Mouse (Mus musculus): Measurements from ENCODE around the gene Dgkd. TPM values are rescaled to one million over a fixed set of nuclear protein-coding genes. Genes with fewer than 3 reads are reported as not detected.

Gene Dgkd
- polyA plus RNA-seq, 1 experiment from 2014 or later = 35.3 TPM

- no peak overlapping the region for H3K4me2 ChIP-seq
- no peaks in the 10 kb centered on the region for H3K4me1 ChIP-seq (ENCODE audit: control insufficient read depth, insufficient read depth, low read length)
- DNase-seq (ENCODE audit: low spot score, missing footprints) = no peak
- H3K4me3 ChIP-seq (ENCODE audit: low read depth, low read length) = no peak overlapping the region
- no peak overlapping the region for H3K27ac ChIP-seq (ENCODE audit: low read depth, low read length)
- no peaks in the 10 kb centered on the region for H3K27me3 ChIP-seq (ENCODE audit: control insufficient read depth, insufficient read depth, low read length)
- ATAC-seq (ENCODE audit: low FRiP score) = no peak
- H3K9ac ChIP-seq (ENCODE audit: low read length) = no peak overlapping the region
- H3K9me3 ChIP-seq (ENCODE audit: control insufficient read depth, low read length) = no peaks in the 10 kb centered on the region
- no peaks in the 10 kb centered on the region for H3K36me3 ChIP-seq (ENCODE audit: control insufficient read depth, insufficient read depth, low read length)
Observed at GRCm38 (mm10) chr1:87909565-87909964, 56.5 kb downstream of the Dgkd start.

GRCm38 (mm10) chr1:87910428-87910827 lies 57.3 kb downstream of the Dgkd start:
- Histone ChIP-seq H3K9ac (ENCODE audit: low read length) (no peak overlapping the region), H3K27ac (ENCODE audit: low read depth, low read length) (no peak overlapping the region), H3K4me2 (no peak overlapping the region), H3K4me3 (ENCODE audit: low read depth, low read length) (no peak overlapping the region), H3K9me3 (ENCODE audit: control insufficient read depth, low read length) (no peaks in the 10 kb centered on the region), H3K36me3 (ENCODE audit: control insufficient read depth, insufficient read depth, low read length) (no peaks in the 10 kb centered on the region), H3K4me1 (ENCODE audit: control insufficient read depth, insufficient read depth, low read length) (no peaks in the 10 kb centered on the region), H3K27me3 (ENCODE audit: control insufficient read depth, insufficient read depth, low read length) (no peaks in the 10 kb centered on the region)
- DNase-seq (ENCODE audit: low spot score, missing footprints) (no peak), ATAC-seq (ENCODE audit: low FRiP score) (no peak)
- 90% methylated on average over 1 of the region's 1 CpGs for WGBS

- H3K27me3 ChIP-seq (ENCODE audit: control insufficient read depth, insufficient read depth, low read length) = no peaks in the 10 kb centered on the region
- H3K36me3 ChIP-seq (ENCODE audit: control insufficient read depth, insufficient read depth, low read length) = peaks cover 5% of the 10 kb centered on the region
- no peaks in the 10 kb centered on the region for H3K4me1 ChIP-seq (ENCODE audit: control insufficient read depth, insufficient read depth, low read length)
- H3K9ac ChIP-seq (ENCODE audit: low read length) = no peak overlapping the region
- no peak overlapping the region for H3K27ac ChIP-seq (ENCODE audit: low read depth, low read length)
- DNase-seq (ENCODE audit: low spot score, missing footprints) (no peak), ATAC-seq (ENCODE audit: low FRiP score) (no peak)
- H3K4me2 ChIP-seq = no peak overlapping the region
- no peaks in the 10 kb centered on the region for H3K9me3 ChIP-seq (ENCODE audit: control insufficient read depth, low read length)
- no peak overlapping the region for H3K4me3 ChIP-seq (ENCODE audit: low read depth, low read length)
Observed at GRCm38 (mm10) chr1:87913356-87913755, 60.3 kb downstream of the Dgkd start.

GRCm38 (mm10) chr1:87917361-87917760 lies 64.3 kb downstream of the Dgkd start:
- Histone ChIP-seq H3K4me2 (no peak overlapping the region), H3K9ac (ENCODE audit: low read length) (no peak overlapping the region), H3K9me3 (ENCODE audit: control insufficient read depth, low read length) (no peaks in the 10 kb centered on the region), H3K36me3 (ENCODE audit: control insufficient read depth, insufficient read depth, low read length) (peaks cover 5% of the 10 kb centered on the region), H3K27me3 (ENCODE audit: control insufficient read depth, insufficient read depth, low read length) (no peaks in the 10 kb centered on the region), H3K4me3 (ENCODE audit: low read depth, low read length) (no peak overlapping the region), H3K4me1 (ENCODE audit: control insufficient read depth, insufficient read depth, low read length) (no peaks in the 10 kb centered on the region), H3K27ac (ENCODE audit: low read depth, low read length) (no peak overlapping the region)
- DNase-seq (ENCODE audit: low spot score, missing footprints) (no peak), ATAC-seq (ENCODE audit: low FRiP score) (no peak)
- 88% methylated on average over 3 of the region's 3 CpGs for WGBS

GRCm38 (mm10) chr1:87918061-87918460 lies 65.0 kb downstream of the Dgkd start:
- DNase-seq (ENCODE audit: low spot score, missing footprints) = no peak
- no peak overlapping the region for H3K4me2 ChIP-seq
- peaks cover 5% of the 10 kb centered on the region for H3K36me3 ChIP-seq (ENCODE audit: control insufficient read depth, insufficient read depth, low read length)
- WGBS = 92% methylated on average over 2 of the region's 2 CpGs
- ATAC-seq (ENCODE audit: low FRiP score) = no peak
- H3K27ac ChIP-seq (ENCODE audit: low read depth, low read length) = no peak overlapping the region
- H3K27me3 ChIP-seq (ENCODE audit: control insufficient read depth, insufficient read depth, low read length) = no peaks in the 10 kb centered on the region
- H3K4me1 ChIP-seq (ENCODE audit: control insufficient read depth, insufficient read depth, low read length) = no peaks in the 10 kb centered on the region
- no peak overlapping the region for H3K9ac ChIP-seq (ENCODE audit: low read length)
- no peak overlapping the region for H3K4me3 ChIP-seq (ENCODE audit: low read depth, low read length)
- H3K9me3 ChIP-seq (ENCODE audit: control insufficient read depth, low read length) = no peaks in the 10 kb centered on the region

- H3K4me1 ChIP-seq (ENCODE audit: control insufficient read depth, insufficient read depth, low read length) = no peaks in the 10 kb centered on the region
- H3K4me2 ChIP-seq = no peak overlapping the region
- no peak overlapping the region for H3K27ac ChIP-seq (ENCODE audit: low read depth, low read length)
- H3K4me3 ChIP-seq (ENCODE audit: low read depth, low read length) = no peak overlapping the region
- no peak for ATAC-seq (ENCODE audit: low FRiP score)
- H3K9me3 ChIP-seq (ENCODE audit: control insufficient read depth, low read length) = no peaks in the 10 kb centered on the region
- peaks cover 5% of the 10 kb centered on the region for H3K36me3 ChIP-seq (ENCODE audit: control insufficient read depth, insufficient read depth, low read length)
- no peak for DNase-seq (ENCODE audit: low spot score, missing footprints)
- no peaks in the 10 kb centered on the region for H3K27me3 ChIP-seq (ENCODE audit: control insufficient read depth, insufficient read depth, low read length)
- H3K9ac ChIP-seq (ENCODE audit: low read length) = no peak overlapping the region
- 91% methylated on average over 3 of the region's 3 CpGs for WGBS
Observed at GRCm38 (mm10) chr1:87920056-87920614, 67.0 kb downstream of the Dgkd start.

- no peaks in the 10 kb centered on the region for H3K27me3 ChIP-seq (ENCODE audit: control insufficient read depth, insufficient read depth, low read length)
- no peak overlapping the region for H3K9ac ChIP-seq (ENCODE audit: low read length)
- H3K4me3 ChIP-seq (ENCODE audit: low read depth, low read length) = no peak overlapping the region
- H3K4me1 ChIP-seq (ENCODE audit: control insufficient read depth, insufficient read depth, low read length) = no peaks in the 10 kb centered on the region
- no peak overlapping the region for H3K27ac ChIP-seq (ENCODE audit: low read depth, low read length)
- H3K4me2 ChIP-seq = no peak overlapping the region
- peaks cover 10% of the 10 kb centered on the region; the same call in 1 of the 2 replicates for H3K36me3 ChIP-seq (ENCODE audit: control insufficient read depth, insufficient read depth, low read length)
- no peak for DNase-seq (ENCODE audit: low spot score, missing footprints)
- no peaks in the 10 kb centered on the region for H3K9me3 ChIP-seq (ENCODE audit: control insufficient read depth, low read length)
- WGBS = 87% methylated on average over 1 of the region's 1 CpGs
- no peak for ATAC-seq (ENCODE audit: low FRiP score)
Observed at GRCm38 (mm10) chr1:87922666-87923065, 69.6 kb downstream of the Dgkd start.

GRCm38 (mm10) chr1:87924888-87925287 lies 71.8 kb downstream of the Dgkd start:
- 98% methylated on average over 4 of the region's 4 CpGs for WGBS
- Histone ChIP-seq H3K27me3 (ENCODE audit: control insufficient read depth, insufficient read depth, low read length) (no peaks in the 10 kb centered on the region), H3K4me1 (ENCODE audit: control insufficient read depth, insufficient read depth, low read length) (no peaks in the 10 kb centered on the region), H3K9ac (ENCODE audit: low read length) (no peak overlapping the region), H3K9me3 (ENCODE audit: control insufficient read depth, low read length) (no peaks in the 10 kb centered on the region), H3K4me3 (ENCODE audit: low read depth, low read length) (no peak overlapping the region), H3K36me3 (ENCODE audit: control insufficient read depth, insufficient read depth, low read length) (peaks cover 6% of the 10 kb centered on the region; the same call in 1 of the 2 replicates), H3K27ac (ENCODE audit: low read depth, low read length) (no peak overlapping the region), H3K4me2 (no peak overlapping the region)
- ATAC-seq (ENCODE audit: low FRiP score) (no peak), DNase-seq (ENCODE audit: low spot score, missing footprints) (no peak)

- Histone ChIP-seq H3K9ac (ENCODE audit: low read length) (no peak overlapping the region), H3K4me1 (ENCODE audit: control insufficient read depth, insufficient read depth, low read length) (no peaks in the 10 kb centered on the region), H3K27ac (ENCODE audit: low read depth, low read length) (no peak overlapping the region), H3K27me3 (ENCODE audit: control insufficient read depth, insufficient read depth, low read length) (no peaks in the 10 kb centered on the region), H3K4me3 (ENCODE audit: low read depth, low read length) (no peak overlapping the region), H3K36me3 (ENCODE audit: control insufficient read depth, insufficient read depth, low read length) (0 out of 2 replicates have a peak, but pooled peaks cover 6% of the 10 kb centered on the region), H3K4me2 (no peak overlapping the region), H3K9me3 (ENCODE audit: control insufficient read depth, low read length) (no peaks in the 10 kb centered on the region)
- ATAC-seq (ENCODE audit: low FRiP score) (no peak), DNase-seq (ENCODE audit: low spot score, missing footprints) (no peak)
- 85% methylated on average over 5 of the region's 5 CpGs for WGBS
Observed at GRCm38 (mm10) chr1:87929730-87930129, 76.6 kb downstream of the Dgkd start.
